Mouse (Mus musculus) G1E (cell line): ENCODE results near the gene Cdkn1b.

Source experiments
- CTCF ChIP-seq: IDR thresholded peaks from 2 replicates; pipeline ENCODE4 v1.5.1; 2012; ENCODE audit warnings: low read depth, low read length, inconsistent platforms, mixed read lengths
- POLR2AphosphoS5 ChIP-seq: IDR thresholded peaks from 2 replicates; pipeline ENCODE4 v1.6.1; 2012; ENCODE audit warnings: low read depth, low read length, inconsistent platforms; ENCODE audit not compliant: insufficient replicate concordance
- TAL1 ChIP-seq: conservative IDR thresholded peaks from 2 replicates; pipeline ENCODE4 v1.6.1; 2012; ENCODE audit warnings: low read depth, low read length, inconsistent platforms, mixed read lengths

GRCm38 (mm10) chr6:134929926-134930325, 9.7 kb downstream of the Cdkn1b start:
- TF ChIP-seq POLR2AphosphoS5 (no peak), CTCF (no peak), TAL1 (no peak)
